Mouse (Mus musculus) stomach, embryonic 16.5 days (tissue): ENCODE results near the gene Zkscan4. TPM values are rescaled to one million over a fixed set of nuclear protein-coding genes. Genes with fewer than 3 reads are reported as not detected.
"Not testable (repeated sequence)": the region's sequence is repeated elsewhere in the genome, so short reads cannot be mapped to it uniquely, and the experiment has no call there.

ENCODE experiments used
- ATAC-seq: fragments of 200-750 bp; cut with Nextera tagmentation; 2 replicates; pipeline ENCODE4 v1.8.0; 2017; ENCODE audit warnings: moderate number of reproducible peaks, moderate TSS enrichment; ENCODE audit not compliant: insufficient read depth, low FRiP score
- H3K27ac ChIP-seq: fragments of 300-500 bp; sonication (generic); 2 replicates; pipeline ENCODE4 v1.5.1; 2014; ENCODE audit warnings: low read length
- H3K27me3 ChIP-seq: fragments of 300-500 bp; sonication (generic); 2 replicates; pipeline ENCODE4 v1.6.1; 2014; ENCODE audit warnings: low read length, control low read depth, mixed read lengths; ENCODE audit not compliant: control insufficient read depth, insufficient read depth
- H3K36me3 ChIP-seq: fragments of 300-500 bp; sonication (generic); 2 replicates; pipeline ENCODE4 v1.6.1; 2014; ENCODE audit warnings: low read length; ENCODE audit not compliant: control insufficient read depth, insufficient read depth
- H3K4me1 ChIP-seq: fragments of 300-500 bp; sonication (generic); 2 replicates; pipeline ENCODE4 v1.6.1; 2014; ENCODE audit warnings: low read length, control low read depth, mixed read lengths; ENCODE audit not compliant: control insufficient read depth, insufficient read depth
- H3K4me2 ChIP-seq: fragments of 300-500 bp; sonication (generic); 2 replicates; pipeline ENCODE4 v1.6.1; 2014; ENCODE audit warnings: low read depth, low read length, mixed read lengths
- H3K4me3 ChIP-seq: fragments of 300-500 bp; sonication (generic); replicated peaks from 2 replicates; pipeline ENCODE4 v1.5.1; 2014; ENCODE audit warnings: mild to moderate bottlenecking, low read length
- H3K9ac ChIP-seq: fragments of 300-500 bp; sonication (generic); 2 replicates; pipeline ENCODE4 v1.6.1; 2014; ENCODE audit warnings: low read length
- H3K9me3 ChIP-seq: fragments of 300-500 bp; sonication (generic); replicated peaks from 2 replicates; pipeline ENCODE4 v1.6.1; 2016; ENCODE audit warnings: low read length, control low read depth; ENCODE audit not compliant: control insufficient read depth
- WGBS: fragments of 180-500 bp; shearing (Covaris S2); extraction: QIAGEN DNeasy Blood & Tissue Kit; methylation state at CpG from one replicate; pipeline ENCODE4 v1.1.7; 2014; 5-methylcytosine and 5-hydroxymethylcytosine counted together
- polyA plus RNA-seq: library from polyadenylated mRNA; unstranded; fragments of >200 nt; fragmentation: Nextera tagmentation; extraction: Ambion mirVana; gene quantifications from 2 replicates; pipeline ENCODE4 v1.2.1, GENCODE M21; 2015

Zkscan4 gene
- polyA plus RNA-seq = 2.8 and 3.4 TPM in 2 replicates

- 2% methylated on average over 30 of the region's 31 CpGs for WGBS
- H3K36me3 ChIP-seq, H3K27me3 ChIP-seq, H3K4me1 ChIP-seq, H3K9me3 ChIP-seq: not testable (repeated sequence)
- Histone ChIP-seq H3K9ac (peak within 1 kb of the TSS; percentile 78), H3K4me3 (peak within 1 kb of the TSS; percentile 71), H3K4me2 (peak within 1 kb of the TSS; percentile 68), H3K27ac (peak within 1 kb of the TSS; percentile 83)
- peak; percentile 83 for ATAC-seq
These were observed at the start of gene Zkscan4, which contains the start of gene Gm10065 for GRCm38 (mm10) chr13:21478759-21479670. Gene Zkscan4 (plus strand): TSS chr13:21478907. Gene Gm10065 (minus strand): TSS chr13:21479441.

GRCm38 (mm10) chr13:21435476-21435875, 43.2 kb upstream of the Zkscan4 start:
- ATAC-seq = no peak
- Histone ChIP-seq H3K9me3 (no peaks in the 10 kb centered on the region), H3K27ac (no peak overlapping the region), H3K4me1 (no peaks in the 10 kb centered on the region), H3K9ac (no peak overlapping the region), H3K4me2 (no peak overlapping the region), H3K36me3 (no peaks in the 10 kb centered on the region), H3K27me3 (no peaks in the 10 kb centered on the region), H3K4me3 (no peak overlapping the region)
- 80% methylated on average over 4 of the region's 4 CpGs for WGBS

- Histone ChIP-seq H3K4me3 (peak within 1 kb of the TSS; percentile 68), H3K27me3 (no peaks in the 10 kb centered on the region), H3K9ac (peak within 1 kb of the TSS; percentile 83), H3K4me1 (no peaks in the 10 kb centered on the region), H3K27ac (peak within 1 kb of the TSS; percentile 85), H3K9me3 (no peaks in the 10 kb centered on the region), H3K4me2 (peak within 1 kb of the TSS; percentile 88), H3K36me3 (0 out of 2 replicates have a peak, but pooled peaks cover 9% of the 10 kb centered on the region)
- ATAC-seq = peak; percentile 81
- WGBS = 1% methylated on average over 32 of the region's 32 CpGs
These were observed 38.1 kb upstream of the Zkscan4 start, which contains the start of gene Pgbd1 for GRCm38 (mm10) chr13:21440503-21441206. Gene Pgbd1 (minus strand): TSS chr13:21441058.

GRCm38 (mm10) chr13:21441207-21441572, 37.5 kb upstream of the Zkscan4 start:
- ATAC-seq = no peak
- H3K27ac ChIP-seq = peak overlapping the region; percentile 85
- H3K4me3 ChIP-seq = peak overlapping the region; percentile 68
- H3K9ac ChIP-seq = peak overlapping the region; percentile 83
- peak overlapping the region; percentile 88 for H3K4me2 ChIP-seq
- WGBS = 17% methylated on average over 10 of the region's 10 CpGs
- H3K9me3 ChIP-seq = no peaks in the 10 kb centered on the region
- 0 out of 2 replicates have a peak, but pooled peaks cover 9% of the 10 kb centered on the region for H3K36me3 ChIP-seq
- no peaks in the 10 kb centered on the region for H3K4me1 ChIP-seq
- no peaks in the 10 kb centered on the region for H3K27me3 ChIP-seq

- Histone ChIP-seq H3K27ac (no peak overlapping the region), H3K4me1 (no peaks in the 10 kb centered on the region), H3K4me2 (no peak overlapping the region), H3K4me3 (no peak overlapping the region), H3K9me3 (no peaks in the 10 kb centered on the region), H3K27me3 (no peaks in the 10 kb centered on the region), H3K9ac (no peak overlapping the region), H3K36me3 (peaks cover 18% of the 10 kb centered on the region; the same call in 1 of the 2 replicates)
- 90% methylated on average over 9 of the region's 9 CpGs for WGBS
- no peak for ATAC-seq
These were observed 31.9 kb upstream of the Zkscan4 start for GRCm38 (mm10) chr13:21446796-21447195.

GRCm38 (mm10) chr13:21447856-21448614, 30.7 kb upstream of the Zkscan4 start:
- no peaks in the 10 kb centered on the region for H3K27me3 ChIP-seq
- no peak for ATAC-seq
- H3K4me2 ChIP-seq = no peak overlapping the region
- H3K9ac ChIP-seq = no peak overlapping the region
- no peak overlapping the region for H3K4me3 ChIP-seq
- no peak overlapping the region for H3K27ac ChIP-seq
- no peaks in the 10 kb centered on the region for H3K9me3 ChIP-seq
- 67% methylated on average over 16 of the region's 16 CpGs for WGBS
- peaks cover 17% of the 10 kb centered on the region; the same call in 1 of the 2 replicates for H3K36me3 ChIP-seq
- 0 out of 2 replicates have a peak, but pooled peaks cover 6% of the 10 kb centered on the region for H3K4me1 ChIP-seq

GRCm38 (mm10) chr13:21453042-21453441, 25.7 kb upstream of the Zkscan4 start:
- H3K4me1 ChIP-seq = peaks cover 6% of the 10 kb centered on the region; the same call in 1 of the 2 replicates
- H3K4me3 ChIP-seq = peak overlapping the region; percentile 56
- no peaks in the 10 kb centered on the region for H3K9me3 ChIP-seq
- H3K4me2 ChIP-seq = peak overlapping the region; percentile 72
- H3K27ac ChIP-seq = peak overlapping the region; percentile 77
- 2% methylated on average over 13 of the region's 13 CpGs for WGBS
- H3K36me3 ChIP-seq = 0 out of 2 replicates have a peak, but pooled peaks cover 3% of the 10 kb centered on the region
- ATAC-seq = 0 out of 2 replicates have a peak, but pooled peaks have one; percentile 4
- H3K27me3 ChIP-seq = no peaks in the 10 kb centered on the region
- H3K9ac ChIP-seq = peak overlapping the region; percentile 80

- under 1% methylated on average over 23 of the region's 23 CpGs for WGBS
These were observed 25.3 kb upstream of the Zkscan4 start, which contains the start of gene Zscan26 for GRCm38 (mm10) chr13:21453449-21453848. Gene Zscan26 (minus strand): TSS chr13:21453730.

More at GRCm38 (mm10) chr13:21453449-21453848, 25.3 kb upstream of the Zkscan4 start, which contains the start of gene Zscan26:
- H3K4me3 ChIP-seq = peak within 1 kb of the TSS; percentile 56
- peak within 1 kb of the TSS; percentile 77 for H3K27ac ChIP-seq
- H3K4me2 ChIP-seq = peak within 1 kb of the TSS; percentile 72
- H3K9ac ChIP-seq = peak within 1 kb of the TSS; percentile 80
- H3K36me3 ChIP-seq = no peaks in the 10 kb centered on the region
- H3K4me1 ChIP-seq = peaks cover 6% of the 10 kb centered on the region; the same call in 1 of the 2 replicates
- ATAC-seq = peak; percentile 85
- no peaks in the 10 kb centered on the region for H3K9me3 ChIP-seq
- no peaks in the 10 kb centered on the region for H3K27me3 ChIP-seq
